Mouse (Mus musculus) C2C12 (cell line): ENCODE data around the gene Wdr3. TPM values are rescaled to one million over a fixed set of nuclear protein-coding genes. Genes with fewer than 3 reads are reported as not detected.

Experiments used
- H3K27me3 ChIP-seq: one replicate; pipeline ENCODE4 v1.6.1; 2011; ENCODE audit not compliant: control insufficient read depth, insufficient read depth, insufficient read length
- H3K36me3 ChIP-seq: one replicate; pipeline ENCODE4 v1.6.1; 2011; ENCODE audit not compliant: control insufficient read depth, insufficient read depth
- H3K4me3 ChIP-seq: one replicate; pipeline ENCODE4 v1.5.1; 2011; ENCODE audit warnings: mild to moderate bottlenecking, control low read depth; ENCODE audit not compliant: poor library complexity, insufficient read depth, severe bottlenecking
- H3K79me2 ChIP-seq: one replicate; pipeline ENCODE4 v1.6.1; 2011; ENCODE audit not compliant: control insufficient read depth, insufficient read depth
- H3K79me3 ChIP-seq: one replicate; pipeline ENCODE4 v1.6.1; 2011; ENCODE audit warnings: low read depth, control low read depth
- H3ac ChIP-seq: one replicate; pipeline ENCODE3; 2011; ENCODE audit warnings: low read depth; ENCODE audit not compliant: control insufficient read depth, insufficient read length
- CEBPB ChIP-seq: IDR thresholded peaks from one replicate; pipeline ENCODE4 v1.6.1; 2011; ENCODE audit warnings: low read depth, mild to moderate bottlenecking, control low read depth, moderate library complexity
- CTCF ChIP-seq: IDR thresholded peaks from one replicate; pipeline ENCODE4 v1.5.1; 2011; ENCODE audit not compliant: control insufficient read depth, insufficient read depth, insufficient read length
- FOSL1 ChIP-seq: IDR thresholded peaks from one replicate; pipeline ENCODE4 v1.8.0; 2011; ENCODE audit warnings: mild to moderate bottlenecking, low read length; ENCODE audit not compliant: poor library complexity, insufficient read depth, severe bottlenecking
- MAX ChIP-seq: IDR thresholded peaks from one replicate; pipeline ENCODE4 v1.6.1; 2011; ENCODE audit warnings: mild to moderate bottlenecking, control low read depth
- MYOD1 ChIP-seq: IDR thresholded peaks from one replicate; pipeline ENCODE4 v1.6.1; 2011; ENCODE audit warnings: low read depth; ENCODE audit not compliant: control insufficient read depth, insufficient read length
- MYOG ChIP-seq: IDR thresholded peaks from one replicate; pipeline ENCODE4 v1.6.1; 2011; ENCODE audit not compliant: control insufficient read depth, insufficient read length; ENCODE audit errors: extremely low read depth
- USF1 ChIP-seq: IDR thresholded peaks from one replicate; pipeline ENCODE4 v1.6.1; 2011; ENCODE audit warnings: low read depth, mild to moderate bottlenecking, control low read depth, moderate library complexity
- polyA plus RNA-seq: library from polyadenylated mRNA; unstranded; fragments of >200 nt; fragmentation: generic; extraction: Trizol; gene quantifications from one replicate; pipeline ENCODE4 v1.2.1, GENCODE M21; 2012; ENCODE audit warnings: missing spikeins

The Wdr3 gene
- polyA plus RNA-seq, 1 experiment: 21.8 TPM

DNA sequence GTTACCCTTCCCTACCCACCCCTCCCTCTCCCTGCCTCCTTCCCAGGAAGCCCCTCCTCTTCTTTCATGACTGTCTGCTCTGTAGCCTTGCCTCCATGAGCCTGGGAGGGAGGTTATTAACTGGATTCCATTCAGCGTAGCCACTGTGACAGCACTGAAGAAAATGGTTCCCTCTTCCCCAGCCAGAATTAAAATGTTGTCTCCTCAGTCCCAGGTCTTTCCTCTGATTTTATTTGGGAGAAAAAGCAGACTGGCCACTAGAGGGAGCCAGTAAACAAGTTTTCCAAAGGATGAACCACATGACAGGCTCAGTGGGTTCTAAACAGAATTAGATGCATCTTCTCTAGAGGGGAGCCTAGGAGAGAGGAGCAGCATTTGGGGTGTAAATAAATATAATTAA is 27.2 kb upstream of the Wdr3 start:
- no peak overlapping the region for H3K4me3 ChIP-seq
- H3K36me3 ChIP-seq: peaks cover 23% of the 10 kb centered on the region
- no peaks in the 10 kb centered on the region for H3K79me2 ChIP-seq
- no peak overlapping the region for H3ac ChIP-seq
- H3K27me3 ChIP-seq: no peaks in the 10 kb centered on the region
- H3K79me3 ChIP-seq: no peaks in the 10 kb centered on the region
- TF ChIP-seq CTCF (no peak), USF1 (peak; percentile 51)

DNA sequence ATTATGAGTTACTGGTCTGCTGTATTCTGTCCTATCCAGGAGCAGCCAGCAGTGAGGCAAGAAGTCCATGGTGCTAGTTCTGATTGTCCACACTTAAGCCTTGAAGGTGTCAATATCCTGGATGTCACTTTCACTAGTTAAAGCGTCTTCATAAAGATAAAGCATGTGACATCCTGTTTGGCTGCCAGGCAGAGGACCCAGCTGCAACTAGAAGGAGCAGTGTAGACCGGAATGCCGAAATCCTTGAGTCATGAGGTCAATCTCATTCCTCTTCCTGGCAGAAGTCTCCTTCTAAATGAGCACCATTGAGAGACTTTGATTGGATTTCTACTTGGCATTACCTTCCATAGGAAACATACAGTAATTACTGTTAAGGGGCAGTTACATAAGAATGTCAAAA is 18.3 kb upstream of the Wdr3 start:
- TF ChIP-seq MYOG (no peak), USF1 (no peak), MYOD1 (no peak), MAX (no peak), CEBPB (no peak), FOSL1 (no peak), CTCF (no peak)
- no peaks in the 10 kb centered on the region for H3K27me3 ChIP-seq
- H3K79me3 ChIP-seq: no peaks in the 10 kb centered on the region
- H3K36me3 ChIP-seq: peaks cover 52% of the 10 kb centered on the region
- no peak overlapping the region for H3K4me3 ChIP-seq
- H3ac ChIP-seq: no peak overlapping the region
- H3K79me2 ChIP-seq: no peaks in the 10 kb centered on the region

DNA sequence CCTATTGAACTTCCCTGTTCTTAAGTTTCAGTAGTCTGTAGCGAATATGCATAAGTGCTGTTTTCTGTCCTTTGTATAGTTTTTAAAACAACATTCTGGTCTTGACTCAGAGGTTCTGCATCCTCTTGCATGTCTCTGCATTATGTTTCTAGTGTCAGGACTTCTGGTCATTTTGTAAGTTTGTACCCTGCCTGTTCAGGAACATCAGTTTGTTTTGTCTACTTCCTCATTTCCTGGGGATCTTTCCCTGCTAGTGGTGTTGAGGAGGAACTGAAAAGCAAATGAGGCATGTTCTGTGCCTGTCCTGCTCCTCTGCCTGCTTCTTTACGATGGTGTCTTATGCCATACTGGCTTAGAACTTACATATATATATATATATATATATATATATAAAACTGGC is 13.8 kb upstream of the Wdr3 start:
- Histone ChIP-seq H3K79me3 (no peaks in the 10 kb centered on the region), H3K4me3 (no peak overlapping the region), H3K79me2 (no peaks in the 10 kb centered on the region), H3K27me3 (no peaks in the 10 kb centered on the region), H3K36me3 (peaks cover 73% of the 10 kb centered on the region), H3ac (no peak overlapping the region)
- TF ChIP-seq MYOG (no peak), MAX (no peak), FOSL1 (no peak), USF1 (no peak), MYOD1 (no peak), CTCF (no peak), CEBPB (no peak)

DNA sequence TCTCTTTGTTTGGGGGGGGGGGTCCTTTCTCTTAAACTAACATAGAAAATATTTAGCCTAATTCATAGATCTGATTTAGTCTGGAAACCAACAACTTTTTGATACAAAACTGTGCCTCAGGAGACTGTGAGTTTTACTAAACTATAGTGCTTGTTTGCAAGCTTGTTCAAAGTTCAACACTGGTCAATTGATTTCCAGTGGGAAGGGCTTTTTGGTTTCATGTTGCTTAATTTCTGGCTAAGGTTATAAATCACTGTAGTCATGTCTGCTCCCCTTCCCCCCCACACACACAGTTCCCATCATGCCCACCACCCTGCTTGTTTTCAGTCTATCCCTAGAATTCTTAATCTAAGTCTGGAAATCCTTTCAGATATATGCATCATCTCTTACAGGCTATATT is 2.8 kb upstream of the Wdr3 start:
- Histone ChIP-seq H3K36me3 (peaks cover 14% of the 10 kb centered on the region), H3K27me3 (no peaks in the 10 kb centered on the region), H3K4me3 (no peak overlapping the region), H3K79me3 (peaks cover 21% of the 10 kb centered on the region), H3ac (no peak overlapping the region), H3K79me2 (peaks cover 36% of the 10 kb centered on the region)
- no peak for TF ChIP-seq MYOG
- no peak for TF ChIP-seq CEBPB
- TF ChIP-seq USF1: no peak
- no peak for TF ChIP-seq MYOD1
- no peak for TF ChIP-seq MAX
- TF ChIP-seq CTCF: no peak
- TF ChIP-seq FOSL1: no peak

DNA sequence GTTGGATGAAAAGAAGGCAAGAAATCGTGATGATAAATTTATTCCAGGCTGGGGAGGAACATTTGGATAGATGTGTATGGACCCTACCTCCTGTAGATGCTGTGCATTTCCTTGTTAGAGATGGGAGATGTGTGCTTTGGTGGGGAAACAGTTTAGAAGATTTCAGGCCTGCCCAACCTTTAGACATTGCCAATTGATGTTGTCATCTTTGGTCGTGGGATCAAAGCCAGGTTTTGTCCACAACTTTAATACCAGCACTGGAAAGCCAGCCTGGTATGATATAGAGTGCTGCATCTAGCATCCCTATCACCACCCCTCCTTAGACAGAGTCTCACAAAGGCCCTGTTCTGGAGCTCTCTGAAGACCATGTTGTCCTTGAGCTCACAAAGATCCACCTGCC is 1.3 kb upstream of the Wdr3 start:
- Histone ChIP-seq H3K27me3 (no peaks in the 10 kb centered on the region), H3K79me3 (peaks cover 21% of the 10 kb centered on the region), H3K79me2 (peaks cover 36% of the 10 kb centered on the region), H3K36me3 (peaks cover 26% of the 10 kb centered on the region), H3ac (no peak overlapping the region), H3K4me3 (no peak overlapping the region)
- TF ChIP-seq MYOG (no peak), MAX (no peak), USF1 (no peak), MYOD1 (no peak), FOSL1 (no peak), CEBPB (no peak), CTCF (no peak)

DNA sequence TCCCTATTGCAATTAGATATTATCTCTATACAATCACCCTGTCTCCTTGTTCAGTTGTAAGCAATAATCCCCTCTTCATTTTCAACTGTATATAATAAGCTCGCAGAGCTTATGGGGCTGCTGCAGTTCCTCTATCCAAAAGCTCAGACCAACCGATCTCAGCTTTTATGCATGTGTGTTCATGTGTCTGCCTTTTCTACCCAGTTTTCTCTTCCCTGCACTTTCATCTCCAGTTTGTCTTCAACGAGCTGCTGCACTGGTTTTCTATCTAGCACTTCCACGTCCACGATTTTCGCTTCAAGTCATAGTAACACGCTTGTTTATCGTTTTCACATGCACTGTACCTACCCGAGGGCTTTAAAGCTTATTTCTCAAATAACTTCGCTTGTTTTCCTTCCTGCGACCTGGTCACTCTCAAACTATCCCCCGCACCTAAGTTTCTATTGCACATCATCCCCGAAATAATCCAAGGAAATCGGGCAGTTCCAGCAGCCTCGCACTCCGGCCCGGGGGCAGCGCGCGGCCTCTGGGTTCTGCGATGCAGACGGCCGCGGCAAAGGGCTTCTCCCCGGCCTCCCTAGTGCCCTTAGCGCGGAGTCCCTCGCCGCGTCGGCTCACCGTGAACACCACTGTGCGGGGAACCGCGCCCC is 417 bp downstream of the Wdr3 start:
- Histone ChIP-seq H3K4me3 (peak overlapping the region; percentile 65), H3ac (peak overlapping the region; percentile 100), H3K36me3 (peaks cover 36% of the 10 kb centered on the region), H3K27me3 (no peaks in the 10 kb centered on the region), H3K79me2 (peaks cover 36% of the 10 kb centered on the region), H3K79me3 (peaks cover 21% of the 10 kb centered on the region)
- TF ChIP-seq CTCF (no peak), FOSL1 (no peak), MAX (no peak), USF1 (no peak), CEBPB (no peak), MYOG (no peak), MYOD1 (no peak)
